Mouse (Mus musculus) inflammation-experienced regulatory T-cells, adult 6 months (primary cell): ENCODE measurements at regions not wholly inside any gene's neighbourhood (a gene's known extent, or its start where the extent isn't known, plus 50 kb on each side); places are given as distances from the start of the nearest gene placed in this dataset.
A peak's percentile ranks its signal among the peaks of the same experiment; 100 is the strongest.

Source experiments
- ATAC-seq: one replicate; pipeline ENCODE4 v1.8.0; 2017

GRCm38 (mm10) chr15:8582676-8583075 lies 62.9 kb upstream of the Gm2310 start:
- no peak for ATAC-seq

DNA sequence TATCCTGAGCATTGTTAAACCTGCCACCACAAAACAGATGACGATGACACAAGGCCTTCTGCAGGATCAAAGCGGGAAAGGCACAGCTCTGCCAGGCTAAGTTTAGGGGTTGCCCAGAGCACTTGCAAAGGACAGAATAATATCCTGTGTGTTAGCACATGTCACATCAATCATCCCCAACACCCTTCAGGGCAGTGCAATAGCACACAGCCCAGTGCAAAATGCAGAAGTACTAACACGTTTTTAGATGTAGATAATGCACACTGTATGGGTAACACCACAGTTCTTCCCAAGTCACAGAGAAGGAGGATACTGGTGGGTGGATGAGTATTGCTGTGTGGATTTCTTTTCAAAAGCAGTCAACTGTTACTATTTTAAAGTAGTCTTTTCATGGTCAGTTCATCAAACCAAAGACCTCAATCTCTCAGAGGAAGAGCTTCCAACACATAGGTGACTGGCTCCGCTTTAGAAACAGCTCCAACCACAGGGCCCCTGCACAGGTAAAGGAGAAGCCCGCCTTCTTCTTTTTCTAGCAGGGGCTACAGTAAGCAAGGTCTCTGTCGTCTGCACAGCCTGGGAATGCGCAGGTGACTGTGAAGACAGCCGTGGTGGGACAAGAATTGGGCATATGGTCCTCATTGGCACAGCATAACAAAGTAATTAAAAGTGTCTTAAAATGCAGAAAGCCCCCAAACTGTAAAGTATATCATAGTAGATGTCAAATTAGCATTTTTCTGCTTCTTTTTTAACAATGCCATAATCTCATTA lies 61.6 kb upstream of the Gm2310 start:
- ATAC-seq = no peak

DNA sequence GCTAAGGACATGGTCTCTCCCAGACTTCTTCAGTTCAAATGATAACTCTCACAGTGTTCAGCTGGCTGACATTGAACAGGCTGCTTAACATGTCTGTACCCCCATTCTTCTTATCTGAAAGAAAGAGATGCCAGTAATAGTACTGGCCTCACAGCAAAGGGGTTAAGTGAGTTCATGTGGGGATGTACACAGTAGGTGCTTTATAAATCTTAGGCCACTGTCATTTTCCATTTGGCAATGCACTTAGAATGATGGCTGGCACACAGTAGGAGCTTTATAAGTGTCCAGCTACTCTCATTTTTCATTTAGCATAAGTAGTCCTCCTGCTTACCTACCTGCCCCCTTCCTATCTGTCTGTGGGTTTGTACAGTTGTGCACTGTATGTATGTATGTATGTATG lies 60.3 kb upstream of the Gm2310 start:
- no peak for ATAC-seq

DNA sequence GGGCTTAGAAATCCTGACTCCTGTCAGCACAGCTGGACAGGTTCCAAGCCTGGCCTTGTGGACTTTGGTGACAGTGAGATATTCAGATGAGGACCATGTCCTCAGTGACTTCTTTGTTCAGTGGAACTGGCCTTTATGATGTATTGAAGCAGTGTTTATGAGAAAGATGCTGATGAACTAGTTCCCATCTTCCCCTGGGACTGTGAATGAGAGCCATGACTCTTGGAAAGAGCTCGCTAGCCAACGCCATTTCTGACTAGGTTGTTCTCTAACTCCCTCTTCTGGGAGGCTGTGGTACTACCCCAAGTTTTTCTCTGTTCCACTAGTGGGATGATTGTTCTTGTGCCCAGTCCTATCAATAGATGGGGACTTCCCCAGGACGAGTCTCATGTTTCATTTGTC lies 57.7 kb upstream of the Gm2310 start:
- ATAC-seq = peak; percentile 86

DNA sequence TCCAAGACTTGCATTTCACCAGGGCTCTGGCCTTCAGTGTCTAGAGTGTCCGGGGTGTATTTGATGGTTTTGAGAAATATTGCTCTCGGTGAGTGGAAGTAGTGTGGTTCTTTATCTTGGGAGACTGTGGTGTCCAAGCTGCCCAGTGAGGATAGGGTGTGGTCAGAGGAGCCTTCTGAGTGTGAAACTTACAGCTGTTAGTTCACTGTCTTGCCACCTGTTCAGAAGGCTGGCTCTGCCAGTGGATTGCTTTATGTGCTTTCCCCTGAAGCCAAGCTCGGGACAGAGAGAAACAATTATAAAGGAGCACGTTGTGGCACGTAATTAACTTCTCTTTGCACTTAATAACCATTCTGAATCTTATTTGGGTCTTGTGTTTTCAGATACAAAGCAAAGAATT lies 57.2 kb upstream of the Gm2310 start:
- no peak for ATAC-seq

DNA sequence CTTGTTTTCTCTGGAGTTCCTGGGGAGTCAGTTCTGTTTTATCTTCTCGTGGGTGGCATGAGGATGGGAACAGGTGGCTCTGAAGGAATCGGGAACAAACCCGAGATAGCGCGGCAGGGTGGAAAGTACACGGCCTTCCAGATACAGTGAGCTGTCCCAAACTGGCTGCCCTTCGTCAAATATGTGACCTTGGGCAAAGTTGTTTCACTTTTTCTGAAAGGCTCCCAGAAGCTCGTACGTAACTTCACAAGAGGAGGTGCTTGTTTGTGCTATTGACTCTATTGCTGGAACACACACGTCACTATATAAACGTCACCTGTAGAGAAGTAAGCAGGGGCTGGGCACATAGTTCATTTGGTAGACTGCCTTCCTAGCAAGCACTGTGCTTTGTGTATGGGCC lies 49.9 kb upstream of the Gm2310 start:
- peak; percentile 82 for ATAC-seq
